Mouse (Mus musculus): ENCODE results near the gene Styxl1.
A peak's percentile ranks its signal among the peaks of the same experiment; 100 is the strongest.

Styxl1 gene

DNA sequence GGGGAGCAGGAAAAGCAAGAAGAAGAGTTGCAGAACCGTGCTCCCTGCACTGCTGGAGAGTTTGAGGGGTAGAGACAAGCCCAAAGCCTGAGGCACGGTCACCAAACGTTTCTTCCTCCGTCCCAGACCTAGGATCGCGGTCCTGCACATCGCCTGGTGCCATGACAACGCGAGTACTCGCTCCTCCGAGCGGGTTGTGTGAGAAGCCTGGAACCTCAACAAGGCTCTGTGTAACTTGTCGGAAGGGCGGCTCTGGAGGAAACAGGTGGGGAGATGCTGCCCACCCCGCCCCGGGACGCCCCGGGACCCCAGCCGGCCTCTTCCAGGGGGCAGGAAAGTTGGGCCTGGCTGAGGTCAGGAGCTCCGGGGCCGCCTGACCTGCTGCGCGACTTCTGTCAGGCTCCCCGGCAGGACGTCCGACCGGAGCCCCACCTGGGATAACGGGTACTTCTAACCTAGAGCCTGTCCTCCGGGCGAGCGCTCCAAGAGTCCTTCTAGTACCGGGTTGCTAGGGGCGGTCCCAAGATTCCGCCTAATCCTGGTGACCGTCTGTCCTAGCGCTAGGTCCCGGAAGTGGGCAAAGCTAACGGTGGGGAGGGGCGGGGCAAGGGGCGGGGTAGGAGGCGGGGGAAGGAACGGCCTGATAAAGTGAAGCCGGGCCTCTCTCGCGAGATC is at the start of gene Styxl1:
Styxl1 (minus strand) TSS at position 590 of the 675 bp plus-strand sequence.
- DNase-seq (ENCODE audit: low read depth) = no peak

DNA sequence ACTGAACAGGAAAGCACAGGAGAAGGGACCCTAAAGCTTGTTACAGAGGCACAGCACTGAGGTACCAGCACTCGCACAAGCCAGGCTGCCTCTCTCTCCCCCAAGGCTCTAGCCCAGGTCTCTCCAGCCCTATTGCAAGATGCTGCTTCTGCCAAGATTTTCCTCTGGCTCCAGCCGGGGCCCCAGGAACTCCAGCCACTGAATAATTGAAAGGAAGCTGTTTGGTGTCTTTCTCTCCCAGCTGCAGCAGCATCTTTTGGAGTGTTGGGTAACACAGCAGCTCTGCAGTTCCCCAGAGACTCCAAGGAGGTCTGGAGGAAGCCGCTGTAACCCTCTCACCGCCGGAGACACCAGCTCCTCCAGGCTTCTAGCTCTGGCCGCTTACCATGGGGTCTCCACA is 48.0 kb upstream of the Styxl1 start:
- DNase-seq (ENCODE audit: low read depth) = no peak

DNA sequence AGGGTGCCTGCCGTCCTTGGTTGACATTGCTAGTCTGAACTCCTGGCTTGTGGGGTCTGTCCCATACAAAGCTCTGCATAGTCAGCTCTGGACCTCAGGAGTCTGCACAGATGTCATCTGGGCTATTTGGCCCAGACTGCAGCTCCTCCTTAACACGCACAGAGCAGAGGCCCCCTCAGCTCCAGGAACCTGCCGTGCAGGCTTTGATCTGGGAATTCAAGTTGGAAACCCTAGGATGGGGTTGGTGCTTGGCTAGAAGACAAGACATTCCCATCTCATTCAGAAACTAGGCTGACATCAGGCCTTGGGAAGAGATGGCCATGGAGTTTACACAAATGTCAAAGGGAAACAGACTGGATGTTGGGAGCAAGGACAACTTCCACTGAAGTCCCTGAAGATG is 46.3 kb upstream of the Styxl1 start:
- no peak for DNase-seq (ENCODE audit: low read depth)

DNA sequence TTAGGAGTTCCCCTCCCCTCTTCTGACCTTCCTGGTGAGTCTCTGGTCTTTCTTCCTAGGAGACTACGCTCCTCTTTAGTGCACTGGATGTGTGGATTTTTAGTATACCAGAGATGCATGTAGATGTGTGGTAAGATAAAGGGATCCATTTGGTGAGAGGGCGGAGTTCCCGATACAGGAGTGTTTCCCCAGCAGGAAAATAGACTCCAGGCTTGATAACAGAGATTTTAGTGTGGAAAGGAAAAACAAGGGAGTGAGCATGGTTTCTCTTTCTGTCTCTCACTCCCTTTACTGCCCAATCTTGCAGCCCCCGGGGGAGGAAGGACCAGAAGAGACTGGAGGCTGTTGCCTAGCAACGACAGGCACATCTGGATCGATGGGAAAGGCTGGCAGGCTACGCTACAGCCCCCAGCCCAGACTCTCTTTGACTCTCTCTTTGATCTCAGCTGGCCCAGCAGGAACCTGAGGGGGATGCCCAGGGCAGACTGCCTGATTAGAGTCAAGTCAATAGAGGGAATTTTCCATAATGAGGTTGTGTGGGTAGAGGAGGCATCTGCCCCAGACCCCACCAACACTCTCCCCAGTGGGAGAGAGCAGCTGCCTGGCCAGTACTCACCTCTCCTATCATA is 44.2 kb upstream of the Styxl1 start:
- no peak for DNase-seq (ENCODE audit: low read depth)

DNA sequence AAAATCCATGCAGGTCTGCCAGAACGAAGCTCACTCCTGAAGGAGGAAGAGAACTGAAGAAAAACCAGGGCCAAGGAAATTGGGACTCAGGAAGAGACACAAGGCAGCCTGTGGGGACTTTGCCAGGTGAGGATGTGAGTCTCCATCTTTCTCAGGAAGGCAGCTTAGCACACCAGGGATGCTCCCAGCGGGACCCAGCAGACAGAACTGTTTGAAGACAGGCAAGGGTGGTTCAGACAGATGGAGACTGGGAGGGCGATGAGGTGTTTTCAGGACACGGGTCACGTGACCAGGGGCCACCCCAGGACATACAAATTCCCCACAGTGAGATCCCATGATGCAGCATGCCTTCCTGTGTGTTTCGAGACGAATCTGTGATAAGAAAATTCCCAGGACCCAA is 40.3 kb upstream of the Styxl1 start:
- no peak for DNase-seq (ENCODE audit: low read depth)

DNA sequence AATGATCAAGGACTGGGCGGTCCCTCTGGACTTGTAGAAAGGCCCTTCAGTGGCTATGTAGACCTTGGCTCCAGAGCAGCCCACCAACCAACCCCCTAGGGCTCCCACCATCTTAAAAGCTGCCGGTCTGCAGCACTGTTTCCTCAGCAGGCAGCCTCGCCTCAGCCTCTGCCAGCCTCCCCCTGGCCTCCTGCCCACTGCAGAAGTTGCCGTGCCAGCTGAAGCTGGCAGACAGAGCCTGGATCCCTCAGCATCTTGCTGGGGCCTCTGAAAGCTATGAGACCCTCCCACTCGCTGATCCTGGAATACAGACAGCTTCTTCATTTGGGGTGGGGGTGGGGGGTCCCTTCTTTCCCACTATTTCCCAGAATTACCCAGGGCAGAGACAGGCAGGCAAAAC is 34.8 kb upstream of the Styxl1 start:
- no peak for DNase-seq (ENCODE audit: low read depth)

DNA sequence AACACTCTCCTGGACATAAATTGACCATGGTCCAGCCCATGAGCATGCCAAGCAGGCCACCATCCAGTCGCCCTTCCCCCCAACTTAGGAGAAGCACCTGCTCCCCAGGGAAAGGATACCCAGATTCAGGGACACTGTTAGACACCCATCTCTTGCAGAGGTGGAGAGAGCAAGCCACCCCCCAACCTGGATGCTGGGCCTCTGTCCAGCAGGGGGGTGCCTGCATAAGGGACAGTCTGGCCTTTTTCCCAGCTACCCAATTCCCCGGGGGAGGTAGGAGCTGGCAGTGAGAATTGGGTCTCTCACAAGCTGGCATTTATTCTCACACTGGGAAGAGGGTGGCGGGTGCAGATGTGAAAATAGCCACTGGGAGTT is 29.1 kb upstream of the Styxl1 start:
- DNase-seq (ENCODE audit: low read depth) = no peak

DNA sequence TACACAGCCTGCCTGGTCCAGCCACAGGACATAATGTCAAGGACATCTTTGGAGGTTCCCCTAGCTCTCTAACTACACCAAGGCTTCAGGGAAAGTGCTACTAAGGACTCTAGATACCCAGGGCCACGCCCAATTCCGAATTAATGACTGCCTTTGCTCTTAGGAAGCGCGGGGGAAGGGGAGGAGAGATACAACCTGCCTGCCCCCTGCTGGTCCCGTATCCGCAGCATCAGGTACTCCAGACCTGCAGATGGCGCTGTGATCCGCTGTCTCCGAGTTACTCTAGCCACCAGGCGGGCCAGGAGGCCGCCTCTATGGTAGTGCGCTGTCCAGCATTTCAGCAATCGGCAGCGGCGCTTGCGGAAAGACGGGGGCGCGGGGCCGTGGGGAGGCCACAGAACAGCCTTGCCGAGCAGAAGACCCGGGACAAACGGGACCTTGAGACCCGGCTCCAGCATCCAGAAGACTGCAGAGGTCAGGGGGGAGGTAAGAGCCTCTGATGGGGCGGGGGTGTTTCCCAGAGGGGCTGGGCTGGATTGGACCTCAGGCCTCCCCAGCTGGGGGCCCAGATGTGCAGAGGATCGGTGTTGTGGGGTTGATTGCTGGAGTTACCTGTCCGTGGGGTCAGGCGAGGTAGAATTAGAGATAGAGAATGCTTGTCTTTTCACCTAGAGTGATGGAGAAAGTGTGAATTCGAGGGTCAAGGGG is 28.5 kb upstream of the Styxl1 start, which contains the start of gene Srrm3:
Srrm3 (plus strand) TSS at position 336 of the 708 bp plus-strand sequence.
- DNase-seq (ENCODE audit: low read depth) = peak; percentile 63

DNA sequence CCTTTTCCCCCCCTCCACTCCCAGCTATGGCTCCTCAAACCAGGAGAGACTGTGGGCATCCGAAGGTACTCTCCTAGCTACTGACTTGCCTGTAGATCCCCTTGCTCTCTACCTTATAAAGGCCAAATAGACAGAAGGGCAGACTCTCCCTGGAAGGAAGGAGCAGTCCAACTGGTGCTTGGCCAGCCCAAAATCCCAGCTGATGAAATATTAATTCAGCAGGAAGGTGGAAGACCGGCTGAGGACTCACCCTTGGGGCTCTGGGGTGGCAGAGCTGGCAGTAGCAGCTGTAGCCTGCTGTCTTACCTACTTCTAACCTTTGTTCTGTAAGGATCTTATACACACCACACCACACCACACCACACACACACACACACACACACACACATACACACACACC is 26.6 kb upstream of the Styxl1 start:
- no peak for DNase-seq (ENCODE audit: low read depth)

DNA sequence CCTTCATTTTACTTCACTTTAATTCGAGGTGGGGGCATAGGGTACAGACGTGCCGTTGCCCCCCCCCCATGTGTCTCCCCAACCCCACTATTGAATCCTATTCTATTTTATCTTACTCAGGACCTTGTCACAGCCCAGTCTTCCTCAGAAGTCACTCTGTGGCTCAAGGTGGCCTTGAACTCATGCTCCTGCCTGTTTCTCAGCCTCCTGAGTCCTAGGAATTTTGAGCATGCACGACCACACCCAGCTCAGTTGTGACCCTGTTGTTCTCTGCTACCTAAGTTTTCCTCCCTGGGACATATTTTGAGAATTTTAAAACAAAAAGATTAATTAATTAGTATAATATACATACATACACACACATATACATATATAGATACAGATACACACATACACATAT is 25.5 kb upstream of the Styxl1 start:
- DNase-seq (ENCODE audit: low read depth) = no peak

DNA sequence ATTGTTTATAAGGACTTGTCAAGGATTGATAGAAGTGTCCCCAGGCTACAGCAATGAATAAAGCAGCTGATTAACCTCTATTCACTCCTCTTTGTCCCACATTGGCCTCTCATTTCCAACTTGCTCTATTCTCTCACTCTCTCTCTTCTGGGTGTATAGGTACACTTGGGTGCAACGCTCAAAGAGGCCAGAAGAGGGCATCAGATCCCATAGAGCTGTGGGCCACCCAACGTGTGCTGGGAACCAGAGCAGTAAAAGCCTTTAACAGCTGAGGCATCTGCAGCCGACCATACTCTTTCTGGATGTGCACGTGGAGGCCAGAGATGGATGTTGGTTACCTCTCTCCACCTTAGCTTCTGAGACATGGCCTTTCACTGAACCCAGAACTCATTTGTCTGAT is 24.9 kb upstream of the Styxl1 start:
- DNase-seq (ENCODE audit: low read depth) = no peak

DNA sequence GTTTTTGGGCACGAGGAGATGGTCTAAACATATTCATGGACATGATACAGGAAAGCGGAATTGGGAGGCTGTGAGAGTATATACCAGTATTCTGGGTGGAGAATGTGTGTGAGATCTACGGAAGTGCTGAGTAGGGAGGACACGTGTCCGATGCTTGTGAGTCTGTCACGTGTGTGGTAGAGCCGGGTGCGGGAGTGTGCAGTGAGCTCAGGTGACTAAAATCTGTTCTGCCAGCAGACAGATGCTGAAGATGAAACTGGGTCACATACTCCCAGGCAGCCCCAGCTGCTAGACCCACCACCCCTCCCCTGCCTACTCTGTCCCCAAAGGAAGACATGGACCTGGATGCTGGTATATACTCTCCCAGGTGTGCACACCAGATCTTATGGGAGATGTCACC is 24.5 kb upstream of the Styxl1 start:
- no peak for DNase-seq (ENCODE audit: low read depth)

DNA sequence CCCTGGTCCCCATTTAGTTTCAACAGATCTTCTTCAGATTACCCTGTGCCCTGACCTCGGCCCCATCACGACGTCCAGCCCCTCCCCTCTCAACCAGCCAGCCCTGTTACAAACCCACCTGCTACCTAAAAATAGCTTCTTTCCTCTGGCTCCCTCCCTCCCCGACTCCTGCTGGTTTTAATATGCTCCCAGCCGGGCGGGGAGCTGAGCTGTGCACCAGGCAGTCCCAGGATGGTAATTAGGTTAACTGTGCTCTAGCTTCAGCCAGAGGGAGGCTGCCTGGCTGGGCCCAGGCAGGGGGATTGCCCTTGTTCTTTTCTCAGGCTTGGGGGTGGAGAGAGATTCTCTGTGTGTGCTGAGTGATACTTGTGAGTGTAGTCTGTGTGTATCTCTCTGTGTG is 22.7 kb upstream of the Styxl1 start:
- DNase-seq (ENCODE audit: low read depth) = no peak

DNA sequence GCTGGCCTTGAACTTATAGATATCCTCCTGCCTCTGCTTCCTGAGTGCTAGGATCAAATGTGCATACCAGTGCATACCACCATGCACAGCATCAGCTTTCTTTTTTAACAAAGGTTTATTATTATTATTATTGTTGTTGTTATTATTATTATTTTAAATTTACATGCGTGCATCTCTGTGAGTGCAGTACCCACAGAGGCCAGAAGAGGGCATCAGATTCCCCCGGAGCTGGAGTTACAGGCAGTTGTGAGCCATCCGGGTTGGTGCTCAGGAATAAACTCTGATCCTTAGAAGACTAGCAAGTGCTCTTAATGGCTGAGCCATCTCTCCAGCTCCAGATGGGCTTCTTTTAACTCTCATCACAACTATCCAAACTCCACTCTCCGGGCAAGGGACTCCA is 21.6 kb upstream of the Styxl1 start:
- DNase-seq (ENCODE audit: low read depth) = no peak

DNA sequence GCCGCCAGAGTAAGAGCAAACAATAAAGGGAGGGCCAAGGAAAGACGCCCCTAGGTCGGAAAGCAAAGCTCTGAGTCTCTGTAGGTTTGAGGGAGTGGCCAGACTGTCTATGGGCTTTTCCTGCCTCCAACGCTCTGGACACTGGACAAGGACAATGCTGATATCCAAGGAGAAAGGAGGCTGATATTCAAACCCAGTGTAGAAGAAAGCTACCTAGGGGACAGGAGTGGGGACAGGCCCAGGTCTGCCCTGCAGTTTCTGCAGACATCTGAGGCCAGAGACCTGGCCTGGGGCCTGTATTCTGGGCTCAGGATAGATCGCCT is 16.6 kb upstream of the Styxl1 start:
- DNase-seq (ENCODE audit: low read depth) = no peak

DNA sequence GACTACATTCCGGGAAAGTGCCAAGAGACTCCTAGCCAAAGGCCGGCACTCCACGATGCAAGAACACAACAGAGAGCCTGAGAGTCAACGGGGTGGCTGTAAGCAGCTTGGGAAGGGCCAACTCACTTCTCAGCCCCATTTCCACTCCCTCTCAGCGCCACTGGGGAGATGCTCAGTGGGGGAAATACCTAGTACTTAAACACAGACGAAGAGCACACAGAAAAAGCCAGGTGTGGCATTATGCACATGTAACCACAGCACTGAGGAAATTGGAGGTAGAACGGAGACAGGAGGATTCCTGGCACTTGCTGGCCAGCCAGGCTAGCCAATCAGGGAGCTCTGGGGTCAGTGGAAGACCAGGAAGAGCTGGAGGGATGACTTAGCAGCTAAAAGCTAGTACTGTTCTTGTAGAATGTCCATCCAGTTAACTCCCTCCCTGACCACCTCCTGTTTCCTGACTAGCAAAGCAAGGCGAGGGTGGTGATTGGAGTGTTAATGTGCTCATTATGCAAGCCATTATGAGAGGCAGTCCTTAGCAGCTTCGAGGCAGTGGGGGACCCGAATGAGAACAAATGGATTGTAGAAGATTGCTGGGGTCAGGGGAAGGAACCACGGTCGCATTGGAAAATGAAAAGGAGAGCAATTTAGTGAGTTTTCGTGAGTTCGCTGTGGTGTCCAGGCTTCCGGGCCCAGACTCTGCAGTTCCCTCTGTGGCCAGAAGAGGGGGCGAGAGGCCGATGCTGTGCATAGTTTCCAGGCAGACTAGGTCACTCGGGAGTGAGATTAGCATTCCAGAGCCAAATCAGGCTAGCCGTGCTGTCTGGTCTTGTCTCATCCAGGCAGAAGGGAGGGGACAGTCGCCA is 16.0 kb upstream of the Styxl1 start:
- DNase-seq (ENCODE audit: low read depth) = peak; percentile 42

DNA sequence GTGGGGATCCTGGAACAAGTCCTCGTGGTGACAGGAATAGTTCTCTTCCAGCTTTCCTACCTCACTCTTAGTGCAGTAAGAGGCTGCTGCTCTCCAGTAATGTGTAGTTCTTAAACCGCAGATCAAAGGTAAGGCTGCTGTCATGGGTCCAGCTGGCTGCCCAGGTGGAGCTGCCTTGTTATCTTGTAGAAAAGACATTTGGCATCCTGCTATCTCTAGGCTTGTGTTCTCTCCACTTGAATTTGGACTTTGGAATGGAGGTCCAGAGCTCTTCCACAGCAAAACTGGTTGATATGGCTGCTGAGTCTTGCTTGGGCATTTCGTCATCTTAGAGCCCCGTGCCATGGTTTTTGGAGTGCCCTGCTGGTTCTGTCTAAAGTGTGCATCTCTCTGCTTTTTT is 4.7 kb upstream of the Styxl1 start:
- no peak for DNase-seq (ENCODE audit: low read depth)

DNA sequence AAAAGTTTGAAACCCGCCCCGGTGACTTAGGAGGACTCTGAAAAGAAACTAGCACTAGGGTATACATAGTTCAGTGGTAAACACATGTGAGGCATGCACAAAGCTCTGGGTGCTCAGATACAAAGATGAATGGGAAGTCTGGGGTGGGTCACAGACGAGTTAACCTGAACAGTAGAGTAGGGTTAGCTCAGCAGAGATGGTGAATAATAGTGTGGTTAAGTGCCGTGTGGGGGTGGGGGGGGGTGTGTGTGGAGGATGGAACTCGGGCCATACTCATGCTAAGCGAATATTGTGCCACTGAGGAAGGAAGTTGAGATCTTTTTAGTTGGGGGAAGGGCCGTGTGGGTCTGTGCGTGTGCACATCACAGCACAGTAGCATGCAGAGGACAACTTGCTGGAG is 2.1 kb upstream of the Styxl1 start:
- no peak for DNase-seq (ENCODE audit: low read depth)

DNA sequence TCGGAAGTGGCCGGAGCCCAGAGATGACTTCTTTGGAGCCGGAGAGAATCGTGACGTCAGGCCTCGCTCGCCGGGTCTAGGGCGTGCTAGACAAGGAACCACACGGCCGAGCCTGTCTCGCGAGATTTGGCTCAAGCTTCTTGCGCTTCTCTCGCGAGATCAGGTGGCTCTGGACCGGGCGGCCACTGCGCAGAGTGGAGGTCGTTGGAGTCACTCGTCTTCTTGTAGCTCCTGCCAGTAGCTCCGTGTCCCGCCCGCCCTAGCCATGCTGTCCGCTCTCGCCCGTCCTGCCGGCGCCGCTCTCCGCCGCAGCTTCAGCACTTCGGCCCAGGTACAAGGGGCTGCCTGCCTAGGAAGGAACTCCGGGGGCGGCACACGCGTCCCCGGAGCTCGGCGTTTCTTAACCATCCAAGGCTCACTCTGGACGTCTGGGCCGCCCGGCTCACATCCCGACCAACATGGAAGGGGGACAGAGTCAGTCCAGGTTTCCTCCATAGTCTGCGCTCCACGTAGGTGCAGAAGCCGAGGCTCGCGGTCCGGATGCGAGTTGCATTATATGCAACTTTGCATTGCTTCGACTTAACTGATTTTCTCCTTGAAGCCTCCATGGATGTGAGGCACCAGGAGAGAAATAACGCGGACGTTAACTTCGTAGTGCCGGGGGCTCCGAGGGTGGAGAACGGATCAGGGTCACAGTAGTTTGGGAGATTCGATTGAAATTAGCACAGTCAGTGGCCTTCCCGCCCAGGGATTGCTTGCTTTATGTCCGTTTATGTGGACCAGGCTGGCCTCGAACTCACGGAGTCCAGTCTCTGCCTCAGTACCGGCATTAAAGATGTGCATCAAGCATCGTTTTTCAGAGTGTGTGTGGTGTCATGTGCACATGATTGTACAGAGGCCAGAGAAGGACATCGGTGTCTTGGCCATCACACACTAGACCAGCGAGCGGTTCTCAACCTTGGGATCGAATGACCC is 573 bp upstream of the Styxl1 start, which contains the start of gene Mdh2:
Mdh2 (plus strand) TSS at position 10 of the 975 bp plus-strand sequence.
- DNase-seq (ENCODE audit: low read depth) = peak; percentile 99

DNA sequence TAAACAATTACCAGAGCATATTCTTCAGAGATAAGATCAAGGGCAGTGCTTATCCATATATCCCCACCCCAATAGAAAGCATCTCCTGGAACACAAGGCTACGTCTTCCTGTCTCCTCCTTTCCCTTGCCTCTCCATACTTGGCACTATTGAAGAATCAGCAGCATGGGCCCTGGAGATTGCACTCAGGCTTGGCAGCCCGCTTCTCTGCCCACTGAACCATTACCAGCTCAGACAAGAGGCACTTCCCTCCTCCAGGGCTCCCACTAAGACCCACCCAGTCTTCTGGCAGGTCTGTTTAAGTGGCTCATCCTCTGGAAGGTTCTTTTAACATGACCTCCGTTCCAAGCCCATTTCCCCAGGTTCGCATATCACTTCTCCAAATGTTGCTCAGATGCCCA is 1.6 kb downstream of the Styxl1 start:
- no peak for DNase-seq (ENCODE audit: low read depth)

DNA sequence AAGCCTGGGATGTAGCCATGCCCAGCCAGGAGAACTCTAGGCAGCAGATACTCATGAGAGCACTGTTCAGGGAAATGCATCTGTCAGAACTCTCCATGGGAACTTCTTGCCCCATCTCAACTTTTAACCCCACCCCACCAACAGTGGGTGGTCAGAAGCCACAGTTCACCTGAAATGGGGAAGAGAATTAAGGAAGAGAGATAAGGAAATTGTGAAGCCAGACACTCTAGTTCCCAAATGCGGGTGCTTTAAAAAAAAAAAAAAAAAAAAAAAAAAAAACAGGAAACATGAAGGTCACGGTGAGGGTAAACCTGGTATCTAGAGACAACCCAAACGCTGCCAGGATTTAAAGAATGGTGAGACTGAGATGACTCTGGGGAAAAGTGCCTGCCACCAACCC is 5.7 kb downstream of the Styxl1 start:
- no peak for DNase-seq (ENCODE audit: low read depth)
